Mouse (Mus musculus) monocyte, adult 59 days (primary cell): ENCODE results near the gene Nr4a3. TPM values are rescaled to one million over a fixed set of nuclear protein-coding genes. Genes with fewer than 3 reads are reported as not detected.

Experiments
- total RNA-seq, 2 experiments: library from RNA; stranded (reverse); gene quantifications; one replicate each; pipeline ENCODE4 v1.2.4; 2023

The Nr4a3 gene
- total RNA-seq = 10 to 100 TPM; 36.7 to 51.1 TPM

DNA sequence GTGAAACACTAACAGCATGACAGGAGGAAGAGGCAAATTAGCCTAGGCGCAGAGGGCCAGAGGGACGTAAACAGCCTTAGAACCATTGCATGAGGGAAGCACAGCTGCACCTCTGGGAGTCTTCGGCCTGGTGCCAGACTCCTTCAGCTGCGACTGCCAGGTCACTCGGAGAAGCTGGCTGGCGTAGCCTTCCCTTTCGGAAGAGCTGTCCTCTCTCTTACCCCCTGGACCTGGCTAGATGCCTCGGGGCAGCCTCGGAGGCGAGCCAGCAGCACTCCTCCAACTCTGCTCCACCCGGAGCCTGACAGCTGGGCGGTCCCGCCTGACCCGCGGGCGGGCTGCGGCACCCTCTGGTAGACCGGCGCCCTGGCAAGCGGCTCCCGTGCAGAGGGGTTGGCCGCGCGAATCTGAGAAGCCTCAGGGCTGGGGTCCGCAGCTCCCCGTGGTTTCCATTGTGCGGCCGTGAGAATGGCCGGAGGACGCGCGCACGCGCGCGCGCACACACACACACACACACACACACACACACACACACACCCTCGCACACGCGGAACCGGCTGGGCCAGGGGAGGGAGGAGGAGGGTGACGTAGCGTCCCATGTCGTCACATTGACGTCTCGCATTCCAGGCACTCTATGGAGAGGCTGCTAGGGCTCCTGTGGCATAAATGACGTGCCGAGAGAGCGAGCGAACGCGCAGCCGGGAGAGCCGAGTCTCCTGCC is at the start of gene Nr4a3:
Gene Nr4a3 (plus strand): TSS at position 663 of the 721 bp plus-strand sequence.

DNA sequence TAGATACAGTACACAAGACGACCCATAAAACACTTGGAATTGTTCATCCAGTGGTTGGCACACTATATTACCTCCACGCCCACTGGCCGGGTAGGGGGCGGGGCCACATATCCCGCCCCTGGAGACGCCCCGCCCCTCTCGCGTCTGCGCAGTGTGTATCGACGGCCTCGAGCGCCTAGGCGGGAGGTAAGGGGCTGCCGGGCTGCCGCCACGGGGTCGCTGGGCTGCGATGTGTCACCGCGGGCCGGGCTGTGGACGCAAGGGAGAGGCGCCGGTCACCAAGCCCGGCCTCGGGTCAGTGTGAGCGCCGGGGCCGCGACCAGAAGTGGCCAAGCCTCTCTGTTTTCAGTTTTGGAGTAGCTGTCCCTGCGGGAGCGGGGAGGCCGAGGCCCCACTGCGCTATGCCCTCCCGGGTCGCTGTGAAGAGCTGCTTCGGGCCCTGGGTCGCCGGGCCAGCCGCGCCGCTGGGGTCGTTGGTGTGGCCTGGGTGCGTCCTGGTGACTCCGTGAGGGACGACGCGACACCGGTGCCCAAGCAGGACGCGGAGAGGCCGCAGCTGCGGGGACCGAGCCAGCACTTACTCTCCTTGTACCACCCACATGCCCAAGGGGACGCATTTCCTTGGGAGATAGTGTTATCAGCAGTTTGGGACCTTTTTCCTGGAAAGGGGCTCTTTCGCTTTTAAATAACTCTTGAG is 80.0 kb downstream of the Nr4a3 start, which contains the start of gene Stx17:
Gene Stx17 (plus strand): TSS at position 143 of the 697 bp plus-strand sequence.

Other genes with a start within 250 kb of the Nr4a3 start
- gene Stx17, start 79.8 kb downstream of the Nr4a3 start, total RNA-seq = 10 to 100 TPM; 27.8 to 29.7 TPM
- 10 to 100 TPM; 64.6 to 68.8 TPM for gene Erp44, start 234.4 kb downstream of the Nr4a3 start, total RNA-seq
- 1 to 10 TPM; 5.6 to 6.8 TPM for gene Invs, start 234.6 kb downstream of the Nr4a3 start, total RNA-seq